Mouse (Mus musculus): ENCODE measurements around the gene Rs1. TPM values are rescaled to one million over a fixed set of nuclear protein-coding genes. Genes with fewer than 3 reads are reported as not detected.

Rs1 gene
- not detected in 4 replicates for total RNA-seq (2023; ENCODE audit: inconsistent age)

DNA sequence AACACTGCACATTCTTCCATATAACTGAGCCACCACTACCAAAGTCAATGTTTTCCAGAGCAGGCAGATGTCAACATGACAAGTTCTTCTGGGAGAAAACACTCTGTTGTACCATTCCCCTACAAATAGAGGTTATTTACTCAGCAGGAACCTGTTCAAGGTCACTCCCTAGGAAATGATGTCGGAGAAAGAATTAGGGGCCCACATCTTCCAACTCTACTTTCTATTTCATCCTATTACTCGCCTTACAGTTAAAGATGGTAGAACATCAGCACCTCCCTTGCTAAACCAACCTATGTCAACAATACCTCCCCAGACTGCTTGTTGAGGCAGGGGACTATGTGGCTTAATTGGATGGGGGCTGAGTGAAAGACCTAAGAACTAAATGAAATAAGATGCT is at the start of gene Rs1:
Rs1 (plus strand) TSS at position 301 of the 400 bp plus-strand sequence.

GRCm38 (mm10) chrX:160735650-160736049 is 32.2 kb upstream of the Rs1 start, which contains the start of gene Ppef1:
Ppef1 (minus strand) TSS chrX:160735765.

Other genes starting within 250 kb of the Rs1 start
- not detected in 4 replicates for gene Ppef1, start 32.2 kb upstream of the Rs1 start, total RNA-seq (2023; ENCODE audit: inconsistent age)
- gene Gja6, start 139.0 kb downstream of the Rs1 start, total RNA-seq (2023; ENCODE audit: inconsistent age) = 0.33 to 0.45 TPM in 2 of 4 replicates, not detected in the others
- gene Cdkl5, start 226.7 kb downstream of the Rs1 start, total RNA-seq (2023; ENCODE audit: inconsistent age) = 1.4 to 3.0 TPM (median 2.3 TPM) in 4 replicates

Data from B cell, adult (primary cell).